Mouse (Mus musculus): ENCODE results near the gene Trip12. TPM values are rescaled to one million over a fixed set of nuclear protein-coding genes. Genes with fewer than 3 reads are reported as not detected.

Trip12 gene
- 89.8 TPM for polyA plus RNA-seq (2014; fragmentation: Illumina TruSeq; extraction: RNeasy Lipid Tissue Mini Kit (QIAGEN cat#74804); ENCODE audit: low read depth, low replicate concordance)

DNA sequence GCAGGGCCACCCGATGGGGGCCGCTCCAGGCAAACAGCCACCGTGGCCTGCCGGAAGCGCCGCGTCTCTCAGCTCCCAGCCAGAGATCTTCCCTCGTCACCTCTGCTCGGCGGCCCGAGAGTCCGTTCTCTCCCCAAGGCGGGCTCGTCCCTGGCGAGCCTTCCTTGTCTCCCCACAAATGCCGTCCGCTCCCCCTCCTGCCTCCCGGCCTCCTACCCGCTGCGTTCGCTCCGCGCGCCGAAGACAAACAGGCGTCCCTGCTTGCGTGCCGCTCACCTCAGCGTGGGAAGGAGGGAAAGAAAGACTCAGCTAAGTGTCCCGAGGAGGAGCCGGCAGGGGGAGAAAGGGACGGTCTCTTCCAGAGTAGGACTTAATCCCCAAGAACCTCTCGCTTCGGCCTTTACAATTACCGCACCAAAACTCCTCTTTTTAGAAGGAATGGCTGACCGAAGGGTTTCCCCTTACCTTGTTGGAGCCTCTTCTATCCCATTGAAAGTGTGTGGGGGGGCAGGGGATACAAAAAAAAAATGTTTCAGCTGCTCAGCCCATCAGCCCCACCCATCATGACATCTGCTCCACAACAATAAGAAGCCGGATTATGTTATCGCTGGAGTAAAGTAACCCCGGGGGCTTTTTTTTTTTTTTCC is at the start of gene Trip12:
TSS of gene Trip12 (minus strand) at position 499 of the 647 bp plus-strand sequence.

DNA sequence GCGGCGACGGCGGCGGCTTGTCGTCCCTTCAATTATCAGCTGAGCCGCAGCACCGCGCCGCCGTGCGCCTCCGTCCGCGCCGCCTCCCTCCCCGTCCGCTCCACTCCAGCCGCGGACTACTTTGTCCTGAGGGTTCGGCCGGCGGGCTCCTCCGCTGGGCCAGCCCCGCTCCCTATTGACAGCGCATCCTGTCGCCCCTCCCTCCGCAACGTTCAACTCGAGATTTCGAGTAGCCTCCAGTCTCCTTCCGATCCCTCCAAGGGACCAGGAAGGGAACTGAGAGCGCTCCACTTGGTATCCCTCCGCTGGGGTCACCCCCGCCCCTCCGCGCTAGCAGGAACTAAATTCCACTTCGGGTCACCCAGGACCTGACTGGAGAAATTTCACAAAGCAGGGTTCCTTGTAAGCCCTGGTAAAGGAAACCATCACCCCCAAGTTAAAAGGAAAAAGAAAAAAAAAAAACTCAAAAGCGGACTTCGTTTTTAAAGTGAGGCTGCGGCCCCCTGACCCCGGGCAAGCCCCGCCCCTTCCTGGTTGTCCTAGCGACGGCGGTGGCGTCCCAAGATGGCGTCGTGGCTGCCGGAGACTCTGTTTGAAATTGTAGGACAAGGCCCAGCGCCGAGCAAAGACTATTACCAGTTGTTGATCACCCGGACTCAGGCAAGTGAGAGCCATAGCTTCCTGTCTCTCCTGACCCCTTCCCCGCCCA is 853 bp downstream of the Trip12 start, which contains the start of gene Fbxo36:
TSS of gene Fbxo36 (plus strand) at position 533 of the 709 bp plus-strand sequence.

DNA sequence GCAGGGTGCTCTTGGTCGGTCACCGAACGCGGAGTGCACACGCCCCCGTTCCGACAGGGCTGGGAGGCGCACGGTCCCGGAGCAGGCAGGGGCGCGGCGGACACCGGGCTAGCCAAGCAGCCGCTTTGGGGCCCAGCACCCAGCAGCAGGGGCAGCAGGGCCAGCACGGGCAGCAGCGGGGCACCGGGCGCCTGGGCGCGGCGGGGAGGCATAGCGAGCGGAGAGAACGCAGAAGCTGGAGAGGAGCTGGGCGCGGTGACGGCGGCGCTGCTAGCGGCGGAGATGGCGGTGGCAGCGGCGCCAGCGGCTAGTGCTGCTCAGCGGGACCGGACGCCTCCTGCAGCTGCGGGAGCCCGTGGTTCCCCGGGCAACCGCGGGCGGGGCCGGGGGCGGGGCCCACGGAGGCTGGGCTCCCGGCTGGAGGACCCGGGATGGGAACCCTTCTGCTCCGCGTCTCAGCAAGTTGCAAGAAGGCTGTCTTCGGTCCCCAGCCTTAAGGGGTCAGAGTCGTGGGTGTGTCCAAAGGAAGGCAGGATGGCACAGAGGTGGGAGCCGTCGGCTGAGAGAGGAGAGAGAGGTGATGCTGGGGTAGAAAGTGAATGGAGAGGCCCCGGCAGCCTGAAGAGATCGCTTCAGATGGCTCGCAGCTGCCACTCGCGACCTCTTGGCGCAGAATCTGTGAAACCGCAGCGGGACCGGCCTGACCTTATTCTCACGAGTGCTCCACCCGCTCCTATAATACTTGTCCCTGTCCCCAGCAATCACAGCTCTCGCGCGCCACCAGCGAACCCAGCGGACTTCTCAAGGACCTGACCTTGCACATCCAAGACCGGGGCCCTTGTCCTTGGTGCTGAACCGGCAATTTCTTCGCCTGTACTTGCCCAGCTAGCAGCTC is 144.6 kb downstream of the Trip12 start, which contains the start of gene Dner:
TSS of gene Dner (minus strand) at position 705 of the 895 bp plus-strand sequence.

Other genes starting within 250 kb of the Trip12 start
- not detected for gene Dner, start 144.3 kb downstream of the Trip12 start, polyA plus RNA-seq (2014; fragmentation: Illumina TruSeq; extraction: RNeasy Lipid Tissue Mini Kit (QIAGEN cat#74804); ENCODE audit: low read depth, low replicate concordance)
- 3.0 TPM for gene Fbxo36, start 675 bp downstream of the Trip12 start, polyA plus RNA-seq (2014; fragmentation: Illumina TruSeq; extraction: RNeasy Lipid Tissue Mini Kit (QIAGEN cat#74804); ENCODE audit: low read depth, low replicate concordance)
- gene Slc16a14, start 94.6 kb upstream of the Trip12 start, polyA plus RNA-seq (2014; fragmentation: Illumina TruSeq; extraction: RNeasy Lipid Tissue Mini Kit (QIAGEN cat#74804); ENCODE audit: low read depth, low replicate concordance): not detected